10 mouse cellular contexts compared by ENCODE assay signal in genomic region chr17:5959802-5960201, GRCm38 (mm10). TPM values are rescaled to one million over a fixed set of nuclear protein-coding genes. Genes with fewer than 3 reads are reported as not detected.
DNase-seq lines count a peak whose midpoint lies in the region; ATAC-seq and TF ChIP-seq lines count a peak whose summit lies in the region.
"Had no signal": no experiment of that assay in that cellular context is flagged by ENCODE, and none has a peak within 500 bp of the region (broad histone marks: within the 10 kb centered on the region; RNA-seq: fewer than 3 reads in every experiment).

No protein-coding gene starts in this region.

- DNase-seq in gastrocnemius, adult 2 months = peak; percentile 60
- no peak for DNase-seq in gastrocnemius, postnatal 10 days
- peak; percentile 59 for DNase-seq in lung, embryonic 14.5 days
- no peak for DNase-seq in lung, postnatal 25 days (ENCODE audit: low spot score)
- DNase-seq in limb, embryonic 10.5 days (ENCODE audit: low spot score) = no peak
- no peak for DNase-seq in layer of hippocampus, adult 8-10 months (ENCODE audit: low spot score in 2 of 2)
- no peak for DNase-seq in T-cell, adult 2 months (ENCODE audit: low spot score)
- DNase-seq: adrenal gland, adult 2 months; kidney, postnatal 14 days had no signal

- H3K27me3 ChIP-seq in lung, embryonic 14.5 days (ENCODE audit: insufficient read depth, low read length) = no peaks in the 10 kb centered on the region
- H3K27me3 ChIP-seq in limb, embryonic 10.5 days (ENCODE audit: low read depth, poor library complexity, severe bottlenecking) = no peaks in the 10 kb centered on the region
- no peaks in the 10 kb centered on the region for H3K27me3 ChIP-seq in stomach, embryonic 15.5 days (replicated peaks)

- ATAC-seq in lung, embryonic 14.5 days (ENCODE audit: insufficient read depth) = peak; percentile 45; the same call in 1 of the 2 replicates
- no peak for ATAC-seq in stomach, embryonic 15.5 days (ENCODE audit: insufficient read depth, low FRiP score, low read depth)

- H3K4me1 ChIP-seq in lung, embryonic 14.5 days (ENCODE audit: insufficient read depth) = peaks cover 16% of the 10 kb centered on the region
- 0 out of 2 replicates have a peak, but pooled peaks cover 4% of the 10 kb centered on the region for H3K4me1 ChIP-seq in limb, embryonic 10.5 days
- H3K4me1 ChIP-seq in stomach, embryonic 15.5 days = peaks cover 38% of the 10 kb centered on the region

- H3K9ac ChIP-seq in lung, embryonic 14.5 days = peak overlapping the region; percentile 13; the same call in 1 of the 2 replicates
- H3K9ac ChIP-seq in stomach, embryonic 15.5 days = no peak overlapping the region

- no peaks in the 10 kb centered on the region for H3K9me3 ChIP-seq in lung, embryonic 14.5 days (ENCODE audit: low read depth, low read length)
- no peaks in the 10 kb centered on the region for H3K9me3 ChIP-seq in limb, embryonic 10.5 days (replicated peaks)
- no peaks in the 10 kb centered on the region for H3K9me3 ChIP-seq in stomach, embryonic 15.5 days

- H3K27ac ChIP-seq in gastrocnemius, adult 2 months = peak overlapping the region; percentile 66
- H3K27ac ChIP-seq in lung, embryonic 14.5 days (ENCODE audit: low read depth) = peak overlapping the region; percentile 80
- peak overlapping the region; percentile 32; the same call in 1 of the 2 replicates for H3K27ac ChIP-seq in limb, embryonic 10.5 days
- peak overlapping the region; percentile 84 for H3K27ac ChIP-seq in stomach, embryonic 15.5 days

- H3K36me3 ChIP-seq in lung, embryonic 14.5 days (ENCODE audit: insufficient read depth) = no peaks in the 10 kb centered on the region
- no peaks in the 10 kb centered on the region for H3K36me3 ChIP-seq in limb, embryonic 10.5 days
- H3K36me3 ChIP-seq in stomach, embryonic 15.5 days = no peaks in the 10 kb centered on the region

- 28% methylated on average over 9 of the region's 9 CpGs for WGBS in lung, embryonic 14.5 days
- 75% methylated on average over 9 of the region's 9 CpGs for WGBS in limb, embryonic 10.5 days
- WGBS in stomach, embryonic 15.5 days = 34% methylated on average over 9 of the region's 9 CpGs

- intact Hi-C loops in gastrocnemius, adult 2 months (cut with DNase I) = no loop called here

- TF ChIP-seq CTCF in gastrocnemius, adult 2 months (IDR thresholded peaks at IDR 0.05) = no peak
- TF ChIP-seq CTCF in lung, embryonic 14.5 days (IDR thresholded peaks at IDR 0.05; ENCODE audit: low read depth) = no peak

- no peak overlapping the region for H3K4me3 ChIP-seq in gastrocnemius, adult 2 months
- no peak overlapping the region for H3K4me3 ChIP-seq in lung, embryonic 14.5 days (ENCODE audit: low read depth, low read length)
- no peak overlapping the region for H3K4me3 ChIP-seq in limb, embryonic 10.5 days
- no peak overlapping the region for H3K4me3 ChIP-seq in stomach, embryonic 15.5 days (replicated peaks)

- peak overlapping the region; percentile 25; the same call in 1 of the 2 replicates for H3K4me2 ChIP-seq in lung, embryonic 14.5 days
- peak overlapping the region; percentile 42 for H3K4me2 ChIP-seq in stomach, embryonic 15.5 days

RNA-seq across cellular contexts. Expression of gene Synj2, which starts 18.7 kb away (rescaled TPM):
- 10 to 100 TPM; 26.3 to 36.9 TPM for total RNA-seq in gastrocnemius, adult 2 months (2021)
- total RNA-seq in gastrocnemius, postnatal 10 days (2021) = 10 to 100 TPM; 30.0 to 31.4 TPM
- 3.6 TPM in 2 replicates for polyA plus RNA-seq in lung, embryonic 14.5 days (2014; fragmentation: Nextera tagmentation; extraction: Ambion mirVana)
- 0.75 and 1.1 TPM in 2 replicates for polyA plus RNA-seq in limb, embryonic 10.5 days (2016; fragmentation: Nextera tagmentation; extraction: Ambion mirVana)
- polyA plus RNA-seq in stomach, embryonic 15.5 days (2015; fragmentation: Nextera tagmentation; extraction: Ambion mirVana) = 5.9 and 6.6 TPM in 2 replicates
- total RNA-seq in layer of hippocampus, adult 8-10 months (2022) = 10 to 100 TPM; 61.3 to 82.7 (median 71.8) TPM

Comparison
In these comparisons a context has a peak if more than half of its experiments do, and no peak if none do; other contexts are left out.
1. DNase-seq: peak in gastrocnemius, adult 2 months (single experiment) and lung, embryonic 14.5 days (single experiment); none in gastrocnemius, postnatal 10 days (single experiment), lung, postnatal 25 days (single experiment), limb, embryonic 10.5 days (single experiment), layer of hippocampus, adult 8-10 months (0 of 2) and T-cell, adult 2 months (single experiment).
2. H3K27ac ChIP-seq: peak in every context shown above with its lines; median percentile 84 in stomach, embryonic 15.5 days; 80 in lung, embryonic 14.5 days; 66 in gastrocnemius, adult 2 months; 32 in limb, embryonic 10.5 days.